ENCODE assay signal across 26 mouse cellular contexts in the genomic region with DNA sequence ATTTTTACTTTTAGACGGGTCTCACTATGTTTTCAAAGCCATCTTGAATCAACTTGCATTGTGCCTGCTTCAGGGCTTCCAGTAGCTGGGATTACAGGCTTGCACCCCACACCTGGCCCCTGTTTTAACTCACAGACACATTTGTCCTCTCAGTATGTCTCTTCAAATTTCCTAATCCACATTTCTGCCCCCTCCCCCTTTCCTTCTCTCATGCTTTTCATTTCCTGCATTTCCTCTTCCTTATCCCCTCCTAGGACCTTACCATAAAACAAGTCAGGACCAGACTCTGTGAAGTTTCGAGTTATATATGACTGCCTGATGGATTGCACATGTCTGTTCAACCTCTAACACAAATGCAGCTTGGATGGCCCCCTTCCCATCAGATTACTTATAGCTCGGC.
DNase-seq lines count a peak whose midpoint lies in the region; ATAC-seq lines count a peak whose summit lies in the region.
"Had no signal": no experiment of that assay in that cellular context is flagged by ENCODE, and none has a peak within 500 bp of the region (broad histone marks: within the 10 kb centered on the region; RNA-seq: fewer than 3 reads in every experiment).

No protein-coding gene starts in this region.

- H3K36me3 ChIP-seq in heart, embryonic 15.5 days = no peaks in the 10 kb centered on the region
- H3K36me3 ChIP-seq in heart, embryonic 11.5 days (ENCODE audit: control insufficient read depth, insufficient read depth, low read length) = no peaks in the 10 kb centered on the region
- no peaks in the 10 kb centered on the region for H3K36me3 ChIP-seq in embryonic facial prominence, embryonic 14.5 days (ENCODE audit: control insufficient read depth, insufficient read depth, low read length)
- H3K36me3 ChIP-seq in limb, embryonic 12.5 days = no peaks in the 10 kb centered on the region
- H3K36me3 ChIP-seq: embryonic facial prominence, embryonic 12.5 days; forebrain, embryonic 12.5 days; forebrain, embryonic 15.5 days; heart, embryonic 12.5 days; hindbrain, embryonic 15.5 days had no signal

- 0 out of 2 replicates have a peak overlapping the region, but pooled peaks have one; percentile 16 for H3K27ac ChIP-seq in heart, embryonic 15.5 days
- H3K27ac ChIP-seq in heart, embryonic 11.5 days (ENCODE audit: low read depth, low read length) = no peak overlapping the region
- H3K27ac ChIP-seq in embryonic facial prominence, embryonic 14.5 days (replicated peaks; ENCODE audit: low read depth, low read length) = no peak overlapping the region
- H3K27ac ChIP-seq in limb, embryonic 12.5 days = peak overlapping the region; percentile 50; the same call in 1 of the 2 replicates
- H3K27ac ChIP-seq: embryonic facial prominence, embryonic 12.5 days; forebrain, embryonic 12.5 days; forebrain, embryonic 15.5 days; gastrocnemius, adult 2 months; hindbrain, embryonic 15.5 days had no signal

- no peak overlapping the region for H3K4me3 ChIP-seq in heart, embryonic 15.5 days
- no peak overlapping the region for H3K4me3 ChIP-seq in heart, embryonic 11.5 days (ENCODE audit: low read depth, low read length)
- no peak overlapping the region for H3K4me3 ChIP-seq in embryonic facial prominence, embryonic 14.5 days (ENCODE audit: low read depth, low read length)
- H3K4me3 ChIP-seq in limb, embryonic 12.5 days (replicated peaks) = no peak overlapping the region
- H3K4me3 ChIP-seq: embryonic facial prominence, embryonic 12.5 days; erythroblast, embryonic 14.5 days; forebrain, embryonic 12.5 days; forebrain, embryonic 15.5 days; gastrocnemius, adult 2 months; heart, embryonic 12.5 days; hindbrain, embryonic 15.5 days had no signal

- peaks cover 11% of the 10 kb centered on the region; the same call in 1 of the 2 replicates for H3K4me1 ChIP-seq in heart, embryonic 15.5 days (replicated peaks)
- H3K4me1 ChIP-seq in heart, embryonic 11.5 days (ENCODE audit: control insufficient read depth, insufficient read depth, low read length) = peaks cover 12% of the 10 kb centered on the region
- peaks cover 4% of the 10 kb centered on the region; the same call in 1 of the 2 replicates for H3K4me1 ChIP-seq in embryonic facial prominence, embryonic 14.5 days (ENCODE audit: control insufficient read depth, insufficient read depth, low read length)
- peaks cover 47% of the 10 kb centered on the region for H3K4me1 ChIP-seq in limb, embryonic 12.5 days (replicated peaks)
- H3K4me1 ChIP-seq: forebrain, embryonic 12.5 days; forebrain, embryonic 15.5 days; hindbrain, embryonic 15.5 days had no signal

- DNase-seq in embryonic facial prominence, embryonic 14.5 days (ENCODE audit: low spot score) = peak; percentile 29
- DNase-seq in forelimb bud, embryonic 11.5 days (ENCODE audit: low read depth, low spot score) = peak; percentile 56
- no peak for DNase-seq in frontal cortex, postnatal 14 days (ENCODE audit: low spot score in 2 of 2)
- DNase-seq in thymus, postnatal 36 days = no peak
- no peak for DNase-seq in cerebellum, postnatal 4 days (ENCODE audit: low spot score in 2 of 2)
- DNase-seq: adrenal gland, adult 8-10 months; adrenal gland, postnatal 25 days; cerebellum, adult 11-12 months; cerebellum, adult 8-10 months; cerebellum, postnatal 10 days; cerebellum, postnatal 36 days; gastrocnemius, adult 2 months; gastrocnemius, postnatal 14 days; heart, adult 11 months; heart, postnatal 14 days; heart, postnatal 4 days had no signal

- ATAC-seq in heart, embryonic 15.5 days (replicated peaks; ENCODE audit: insufficient number of reproducible peaks, insufficient read depth, low FRiP score, low read depth) = no peak
- ATAC-seq in heart, embryonic 11.5 days (replicated peaks; ENCODE audit: insufficient number of reproducible peaks, low FRiP score, low TSS enrichment) = no peak
- no peak for ATAC-seq in embryonic facial prominence, embryonic 14.5 days (ENCODE audit: low read depth)
- ATAC-seq in limb, embryonic 12.5 days (ENCODE audit: insufficient number of reproducible peaks, insufficient read depth, low FRiP score, low TSS enrichment, low read depth) = no peak
- ATAC-seq: CD4-positive, CD25-positive, alpha-beta regulatory T cell, adult 4 months; forebrain, embryonic 15.5 days had no signal

- H3K9ac ChIP-seq in heart, embryonic 15.5 days = no peak overlapping the region
- H3K9ac ChIP-seq in heart, embryonic 11.5 days (ENCODE audit: low read depth, low read length) = no peak overlapping the region
- H3K9ac ChIP-seq in embryonic facial prominence, embryonic 14.5 days (ENCODE audit: low read depth, low read length) = no peak overlapping the region
- H3K9ac ChIP-seq in limb, embryonic 12.5 days (replicated peaks) = no peak overlapping the region
- H3K9ac ChIP-seq: embryonic facial prominence, embryonic 12.5 days; forebrain, embryonic 12.5 days; forebrain, embryonic 15.5 days; heart, embryonic 12.5 days; hindbrain, embryonic 15.5 days had no signal

- H3K27me3 ChIP-seq in heart, embryonic 15.5 days = no peaks in the 10 kb centered on the region
- H3K27me3 ChIP-seq in heart, embryonic 11.5 days (ENCODE audit: control insufficient read depth, insufficient read depth, low read length) = no peaks in the 10 kb centered on the region
- peaks cover 3% of the 10 kb centered on the region; the same call in 1 of the 2 replicates for H3K27me3 ChIP-seq in embryonic facial prominence, embryonic 14.5 days (replicated peaks; ENCODE audit: control insufficient read depth, insufficient read depth, low read length)
- H3K27me3 ChIP-seq in limb, embryonic 12.5 days = no peaks in the 10 kb centered on the region
- H3K27me3 ChIP-seq: embryonic facial prominence, embryonic 12.5 days; heart, embryonic 12.5 days; hindbrain, embryonic 15.5 days had no signal

- WGBS in heart, embryonic 15.5 days = 29% methylated on average over 3 of the region's 3 CpGs
- 41% methylated on average over 3 of the region's 3 CpGs for WGBS in heart, embryonic 11.5 days (ENCODE audit: insufficient replicate concordance)
- 32% methylated on average over 3 of the region's 3 CpGs for WGBS in embryonic facial prominence, embryonic 14.5 days
- WGBS in limb, embryonic 12.5 days = 16% methylated on average over 3 of the region's 3 CpGs

- H3K9me3 ChIP-seq in heart, embryonic 15.5 days (replicated peaks) = no peaks in the 10 kb centered on the region
- H3K9me3 ChIP-seq in heart, embryonic 11.5 days (replicated peaks; ENCODE audit: control insufficient read depth, low read length) = no peaks in the 10 kb centered on the region
- H3K9me3 ChIP-seq in embryonic facial prominence, embryonic 14.5 days (ENCODE audit: control insufficient read depth, low read length) = no peaks in the 10 kb centered on the region
- H3K9me3 ChIP-seq in limb, embryonic 12.5 days = no peaks in the 10 kb centered on the region
- H3K9me3 ChIP-seq: embryonic facial prominence, embryonic 12.5 days; forebrain, embryonic 12.5 days; forebrain, embryonic 15.5 days; heart, embryonic 12.5 days; hindbrain, embryonic 15.5 days had no signal

- H3K4me2 ChIP-seq in heart, embryonic 15.5 days = no peak overlapping the region
- no peak overlapping the region for H3K4me2 ChIP-seq in heart, embryonic 11.5 days
- no peak overlapping the region for H3K4me2 ChIP-seq in embryonic facial prominence, embryonic 14.5 days (ENCODE audit: low read depth, low read length)
- no peak overlapping the region for H3K4me2 ChIP-seq in limb, embryonic 12.5 days
- H3K4me2 ChIP-seq: embryonic facial prominence, embryonic 12.5 days; forebrain, embryonic 12.5 days; forebrain, embryonic 15.5 days; heart, embryonic 12.5 days; hindbrain, embryonic 15.5 days had no signal

Comparison
In these comparisons a context has a peak if more than half of its experiments do, and no peak if none do; other contexts are left out.
1. H3K27ac ChIP-seq: peak in heart, embryonic 15.5 days (single experiment) and limb, embryonic 12.5 days (single experiment); none in heart, embryonic 11.5 days (single experiment) and embryonic facial prominence, embryonic 14.5 days (single experiment).
2. DNase-seq: peak in embryonic facial prominence, embryonic 14.5 days (single experiment) and forelimb bud, embryonic 11.5 days (single experiment); none in frontal cortex, postnatal 14 days (0 of 2), thymus, postnatal 36 days (0 of 2) and cerebellum, postnatal 4 days (0 of 2).